In genomic region chr15:56069511-56069910, GRCm38 (mm10) we compare ENCODE assay signal across 16 mouse cellular contexts.
"Had no signal": no experiment of that assay in that cellular context is flagged by ENCODE, and none has a peak within 500 bp of the region (broad histone marks: within the 10 kb centered on the region; RNA-seq: fewer than 3 reads in every experiment).

No protein-coding gene starts in this region.

- H3K27ac ChIP-seq: lung, embryonic 15.5 days; macrophage; midbrain, embryonic 13.5 days; midbrain, embryonic 15.5 days; neural tube, embryonic 12.5 days; stomach, embryonic 15.5 days; stomach, postnatal 0 days had no signal

- H3K36me3 ChIP-seq: lung, embryonic 15.5 days; midbrain, embryonic 13.5 days; midbrain, embryonic 15.5 days; neural tube, embryonic 12.5 days; stomach, embryonic 15.5 days had no signal

- DNase-seq: liver, postnatal 0 days; lung, adult 2 months; lung, postnatal 14 days; lung, postnatal 36 days; right cerebral cortex, postnatal 14 days; thymus, adult 2 months; thymus, postnatal 25 days; thymus, postnatal 4 days had no signal

- H3K27me3 ChIP-seq: lung, embryonic 15.5 days; midbrain, embryonic 13.5 days; midbrain, embryonic 15.5 days; neural tube, embryonic 12.5 days; stomach, embryonic 15.5 days had no signal

- H3K4me1 ChIP-seq: lung, embryonic 15.5 days; megakaryocyte, embryonic 14.5 days; midbrain, embryonic 13.5 days; midbrain, embryonic 15.5 days; neural tube, embryonic 12.5 days; stomach, embryonic 15.5 days had no signal

- H3K4me3 ChIP-seq: lung, embryonic 15.5 days; megakaryocyte, embryonic 14.5 days; midbrain, embryonic 13.5 days; midbrain, embryonic 15.5 days; neural tube, embryonic 12.5 days; stomach, embryonic 15.5 days had no signal
